Mouse (Mus musculus) intestine, postnatal 0 days (tissue): ENCODE results near the gene Stxbp6. TPM values are rescaled to one million over a fixed set of nuclear protein-coding genes. Genes with fewer than 3 reads are reported as not detected.

ENCODE experiments used
- ATAC-seq: fragments of 200-750 bp; cut with Nextera tagmentation; 2 replicates; pipeline ENCODE4 v1.8.0; 2017; ENCODE audit warnings: mild to moderate bottlenecking, moderate TSS enrichment, moderate library complexity
- H3K27ac ChIP-seq: fragments of 300-500 bp; sonication (generic); 2 replicates; pipeline ENCODE4 v1.5.1; 2014; ENCODE audit warnings: mild to moderate bottlenecking, low read depth, low read length, moderate library complexity
- H3K27me3 ChIP-seq: fragments of 300-500 bp; sonication (generic); replicated peaks from 2 replicates; pipeline ENCODE4 v1.6.1; 2014; ENCODE audit warnings: low read length, mixed read lengths; ENCODE audit not compliant: control insufficient read depth, insufficient read depth
- H3K36me3 ChIP-seq: fragments of 300-500 bp; sonication (generic); 2 replicates; pipeline ENCODE4 v1.6.1; 2014; ENCODE audit warnings: mild to moderate bottlenecking, moderate library complexity; ENCODE audit not compliant: control insufficient read depth, insufficient read depth
- H3K4me1 ChIP-seq: fragments of 300-500 bp; sonication (generic); replicated peaks from 2 replicates; pipeline ENCODE4 v1.6.1; 2014; ENCODE audit warnings: antibody characterized with exemption, low read length, mixed read lengths; ENCODE audit not compliant: control insufficient read depth, insufficient read depth
- H3K4me2 ChIP-seq: fragments of 300-500 bp; sonication (generic); replicated peaks from 2 replicates; pipeline ENCODE4 v1.6.1; 2014; ENCODE audit warnings: low read depth, mild to moderate bottlenecking, moderate library complexity
- H3K4me3 ChIP-seq: fragments of 300-500 bp; sonication (generic); 2 replicates; pipeline ENCODE4 v1.5.1; 2014; ENCODE audit warnings: low read depth, low read length
- H3K9ac ChIP-seq: fragments of 300-500 bp; sonication (generic); 2 replicates; pipeline ENCODE4 v1.6.1; 2014; ENCODE audit warnings: mild to moderate bottlenecking, low read depth, low read length
- H3K9me3 ChIP-seq: fragments of 300-500 bp; sonication (generic); 2 replicates; pipeline ENCODE4 v1.6.1; 2016; ENCODE audit warnings: mixed run types; ENCODE audit not compliant: control insufficient read depth
- CTCF ChIP-seq: sonication (generic); IDR thresholded peaks from 2 replicates; pipeline ENCODE4 v1.5.1; 2016; ENCODE audit warnings: low read depth, mild to moderate bottlenecking, control low read depth, antibody characterized with exemption, moderate library complexity
- WGBS: fragments of 180-500 bp; shearing (Covaris S2); extraction: QIAGEN DNeasy Blood & Tissue Kit; methylation state at CpG from one replicate; pipeline ENCODE4 v1.1.7; 2014; 5-methylcytosine and 5-hydroxymethylcytosine counted together
- polyA plus RNA-seq: library from polyadenylated mRNA; unstranded; fragments of >200 nt; fragmentation: Nextera tagmentation; extraction: Ambion mirVana; gene quantifications from 2 replicates; pipeline ENCODE4 v1.2.1, GENCODE M21; 2015

Gene Stxbp6
- polyA plus RNA-seq, 1 experiment from 2014 or later = 9.2 TPM

- no peaks in the 10 kb centered on the region for H3K27me3 ChIP-seq
- H3K9ac ChIP-seq = no peak overlapping the region
- 67% methylated on average over 4 of the region's 4 CpGs for WGBS
- H3K4me2 ChIP-seq = no peak overlapping the region
- H3K27ac ChIP-seq = no peak overlapping the region
- no peaks in the 10 kb centered on the region for H3K9me3 ChIP-seq
- H3K36me3 ChIP-seq = no peaks in the 10 kb centered on the region
- no peak for TF ChIP-seq CTCF
- H3K4me1 ChIP-seq = no peaks in the 10 kb centered on the region
- no peak overlapping the region for H3K4me3 ChIP-seq
- no peak for ATAC-seq
These were observed 27.3 kb downstream of the Stxbp6 start for GRCm38 (mm10) chr12:45047172-45047571.

GRCm38 (mm10) chr12:45044581-45044980 lies 29.9 kb downstream of the Stxbp6 start:
- no peak overlapping the region for H3K9ac ChIP-seq
- TF ChIP-seq CTCF = no peak
- no peaks in the 10 kb centered on the region for H3K9me3 ChIP-seq
- no peak overlapping the region for H3K4me2 ChIP-seq
- no peaks in the 10 kb centered on the region for H3K36me3 ChIP-seq
- no peak overlapping the region for H3K4me3 ChIP-seq
- WGBS = 38% methylated on average over 1 of the region's 1 CpGs
- no peak for ATAC-seq
- H3K27me3 ChIP-seq = no peaks in the 10 kb centered on the region
- no peak overlapping the region for H3K27ac ChIP-seq
- H3K4me1 ChIP-seq = no peaks in the 10 kb centered on the region; the same call in 1 of the 2 replicates

GRCm38 (mm10) chr12:45042591-45043091 lies 31.9 kb downstream of the Stxbp6 start:
- Histone ChIP-seq H3K4me3 (no peak overlapping the region), H3K4me1 (no peaks in the 10 kb centered on the region; the same call in 1 of the 2 replicates), H3K27me3 (no peaks in the 10 kb centered on the region), H3K27ac (no peak overlapping the region), H3K4me2 (no peak overlapping the region), H3K9me3 (no peaks in the 10 kb centered on the region), H3K36me3 (no peaks in the 10 kb centered on the region), H3K9ac (no peak overlapping the region)
- ATAC-seq = no peak
- 86% methylated on average over 10 of the region's 10 CpGs for WGBS
- TF ChIP-seq CTCF = no peak

- H3K9ac ChIP-seq = no peak overlapping the region
- no peak for ATAC-seq
- H3K4me1 ChIP-seq = no peaks in the 10 kb centered on the region; the same call in 1 of the 2 replicates
- WGBS = 38% methylated on average over 1 of the region's 1 CpGs
- H3K27ac ChIP-seq = no peak overlapping the region
- no peaks in the 10 kb centered on the region for H3K27me3 ChIP-seq
- no peaks in the 10 kb centered on the region for H3K36me3 ChIP-seq
- no peak overlapping the region for H3K4me2 ChIP-seq
- H3K9me3 ChIP-seq = no peaks in the 10 kb centered on the region
- H3K4me3 ChIP-seq = no peak overlapping the region
- no peak for TF ChIP-seq CTCF
These were observed 37.0 kb downstream of the Stxbp6 start for GRCm38 (mm10) chr12:45037496-45037895.

- no peaks in the 10 kb centered on the region; the same call in 1 of the 2 replicates for H3K4me1 ChIP-seq
- H3K4me3 ChIP-seq = no peak overlapping the region
- H3K27ac ChIP-seq = no peak overlapping the region
- H3K4me2 ChIP-seq = no peak overlapping the region
- no peaks in the 10 kb centered on the region for H3K27me3 ChIP-seq
- no peak for TF ChIP-seq CTCF
- no peak overlapping the region for H3K9ac ChIP-seq
- H3K9me3 ChIP-seq = no peaks in the 10 kb centered on the region
- no peak for ATAC-seq
- 23% methylated on average over 4 of the region's 4 CpGs for WGBS
- no peaks in the 10 kb centered on the region for H3K36me3 ChIP-seq
These were observed 37.4 kb downstream of the Stxbp6 start for GRCm38 (mm10) chr12:45037091-45037490.

- Histone ChIP-seq H3K4me1 (no peaks in the 10 kb centered on the region), H3K4me2 (no peak overlapping the region), H3K4me3 (no peak overlapping the region), H3K27ac (no peak overlapping the region), H3K9ac (no peak overlapping the region), H3K36me3 (no peaks in the 10 kb centered on the region), H3K27me3 (no peaks in the 10 kb centered on the region), H3K9me3 (no peaks in the 10 kb centered on the region)
- no peak for ATAC-seq
- no peak for TF ChIP-seq CTCF
- 89% methylated on average over 3 of the region's 3 CpGs for WGBS
These were observed 43.8 kb downstream of the Stxbp6 start for GRCm38 (mm10) chr12:45030681-45031080.

GRCm38 (mm10) chr12:45026347-45026746 lies 48.2 kb downstream of the Stxbp6 start:
- 86% methylated on average over 1 of the region's 1 CpGs for WGBS
- no peaks in the 10 kb centered on the region for H3K9me3 ChIP-seq
- no peak overlapping the region for H3K4me2 ChIP-seq
- no peaks in the 10 kb centered on the region for H3K4me1 ChIP-seq
- TF ChIP-seq CTCF = no peak
- H3K9ac ChIP-seq = no peak overlapping the region
- H3K4me3 ChIP-seq = no peak overlapping the region
- no peak for ATAC-seq
- no peaks in the 10 kb centered on the region for H3K27me3 ChIP-seq
- H3K27ac ChIP-seq = no peak overlapping the region
- H3K36me3 ChIP-seq = no peaks in the 10 kb centered on the region
